Mouse (Mus musculus) limb, embryonic 14.5 days (tissue): ENCODE measurements at regions not wholly inside any gene's neighbourhood (a gene's known extent, or its start where the extent isn't known, plus 50 kb on each side); places are given as distances from the start of the nearest gene placed in this dataset.

ENCODE experiments used
- ATAC-seq: fragments of 200-750 bp; cut with Nextera tagmentation; 2 replicates; pipeline ENCODE4 v1.8.0; 2017; ENCODE audit warnings: low read depth, moderate number of reproducible peaks, moderate TSS enrichment; ENCODE audit not compliant: low FRiP score
- DNase-seq: peaks from one replicate; pipeline ENCODE4 v3.0.0-alpha.2; 2015; ENCODE audit warnings: low spot score
- H3K27ac ChIP-seq: fragments of 300-500 bp; sonication (generic); replicated peaks from 2 replicates; pipeline ENCODE4 v1.5.1; 2014; ENCODE audit warnings: low read depth, mild to moderate bottlenecking, low read length, moderate library complexity, mixed read lengths
- H3K27me3 ChIP-seq: fragments of 300-500 bp; sonication (generic); 2 replicates; pipeline ENCODE4 v1.6.1; 2014; ENCODE audit warnings: low read length, mixed read lengths; ENCODE audit not compliant: control insufficient read depth, insufficient read depth
- H3K36me3 ChIP-seq: fragments of 300-500 bp; sonication (generic); 2 replicates; pipeline ENCODE4 v1.6.1; 2014; ENCODE audit warnings: mild to moderate bottlenecking, low read length, moderate library complexity, mixed read lengths; ENCODE audit not compliant: control insufficient read depth, insufficient read depth
- H3K4me1 ChIP-seq: fragments of 300-500 bp; sonication (generic); 2 replicates; pipeline ENCODE4 v1.6.1; 2014; ENCODE audit warnings: antibody characterized with exemption, low read length, mixed read lengths; ENCODE audit not compliant: control insufficient read depth, insufficient read depth
- H3K4me2 ChIP-seq: fragments of 300-500 bp; sonication (generic); replicated peaks from 2 replicates; pipeline ENCODE4 v1.6.1; 2014; ENCODE audit warnings: low read depth, mild to moderate bottlenecking, low read length, moderate library complexity; ENCODE audit not compliant: severe bottlenecking
- H3K4me3 ChIP-seq: fragments of 300-500 bp; sonication (generic); replicated peaks from 2 replicates; pipeline ENCODE4 v1.5.1; 2014; ENCODE audit warnings: low read length
- H3K9ac ChIP-seq: fragments of 300-500 bp; sonication (generic); 2 replicates; pipeline ENCODE4 v1.6.1; 2014; ENCODE audit warnings: mild to moderate bottlenecking, low read depth, low read length, moderate library complexity; ENCODE audit not compliant: severe bottlenecking
- H3K9me3 ChIP-seq: fragments of 300-500 bp; sonication (generic); 2 replicates; pipeline ENCODE4 v1.6.1; 2016; ENCODE audit warnings: low read length; ENCODE audit not compliant: control insufficient read depth
- POLR2A ChIP-seq: fragments of 200-500 bp; IDR thresholded peaks from 2 replicates; pipeline ENCODE4 v1.8.0; 2012; ENCODE audit warnings: inconsistent platforms, mild to moderate bottlenecking, moderate library complexity, borderline replicate concordance; ENCODE audit not compliant: insufficient read depth, insufficient read length; ENCODE audit errors: extremely low read depth
- WGBS: fragments of 180-500 bp; shearing (Covaris S2); extraction: QIAGEN DNeasy Blood & Tissue Kit; methylation state at CpG from one replicate; pipeline ENCODE4 v1.1.7; 2014; 5-methylcytosine and 5-hydroxymethylcytosine counted together

DNA sequence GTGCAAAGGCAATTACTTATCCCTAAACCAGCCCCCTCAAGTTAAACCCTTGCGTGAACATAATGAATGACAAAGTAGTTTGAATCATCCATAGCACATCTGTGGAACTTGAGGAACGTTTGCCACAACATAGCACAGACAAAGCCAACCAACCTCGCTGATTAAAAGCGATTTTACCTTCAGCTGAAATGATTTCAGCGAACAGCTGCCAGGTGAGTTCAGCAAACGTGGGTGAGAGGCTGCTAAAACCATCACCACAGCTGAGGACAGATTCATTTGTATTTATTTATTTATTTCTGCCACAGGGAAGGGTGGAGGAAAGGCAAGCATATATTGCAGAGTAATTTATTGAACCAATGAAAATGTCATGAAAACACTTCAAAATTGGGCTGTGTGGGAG lies 704.4 kb downstream of the Kcna4 start:
- Histone ChIP-seq H3K4me2 (no peak overlapping the region), H3K9me3 (no peaks in the 10 kb centered on the region), H3K27me3 (no peaks in the 10 kb centered on the region), H3K4me1 (no peaks in the 10 kb centered on the region), H3K27ac (no peak overlapping the region), H3K4me3 (no peak overlapping the region), H3K9ac (no peak overlapping the region), H3K36me3 (no peaks in the 10 kb centered on the region)
- 62% methylated on average over 6 of the region's 6 CpGs for WGBS
- DNase-seq: no peak
- ATAC-seq: no peak
- no peak for TF ChIP-seq POLR2A

- TF ChIP-seq POLR2A: no peak
Measured at GRCm38 (mm10) chr2:108011534-108011933, 721.1 kb downstream of the Kcna4 start.

DNA sequence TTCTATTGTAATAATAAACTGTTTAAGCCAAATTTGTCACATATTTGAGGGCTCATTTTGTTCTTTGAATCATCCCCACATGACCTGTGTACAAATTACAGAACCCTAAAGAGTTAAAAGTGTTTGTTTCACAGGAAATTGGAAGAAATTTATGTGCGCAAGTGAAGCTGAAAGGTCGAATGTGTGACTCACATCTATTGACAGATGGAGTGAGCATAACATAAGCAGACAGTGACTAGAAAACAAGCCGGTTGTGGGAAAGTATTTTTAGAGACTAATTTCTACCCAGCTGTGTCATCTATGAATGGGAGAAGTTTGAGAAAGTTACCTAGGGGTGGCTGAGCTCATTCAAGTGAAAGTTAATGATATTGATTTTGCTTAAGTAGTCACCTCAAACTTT lies 732.8 kb downstream of the Kcna4 start:
- no peak overlapping the region for H3K9ac ChIP-seq
- DNase-seq (no peak), ATAC-seq (no peak)
- 37% methylated on average over 3 of the region's 3 CpGs for WGBS
- no peak overlapping the region for H3K4me3 ChIP-seq
- no peaks in the 10 kb centered on the region for H3K4me1 ChIP-seq
- H3K9me3 ChIP-seq: no peaks in the 10 kb centered on the region
- H3K27ac ChIP-seq: no peak overlapping the region
- no peaks in the 10 kb centered on the region for H3K36me3 ChIP-seq
- no peak overlapping the region for H3K4me2 ChIP-seq
- TF ChIP-seq POLR2A: no peak
- H3K27me3 ChIP-seq: no peaks in the 10 kb centered on the region

More at GRCm38 (mm10) chr2:108011534-108011933, 721.1 kb downstream of the Kcna4 start:
- H3K4me1 ChIP-seq: no peaks in the 10 kb centered on the region
- DNase-seq: no peak
- H3K4me3 ChIP-seq: no peak overlapping the region
- H3K4me2 ChIP-seq: no peak overlapping the region
- no peak overlapping the region for H3K9ac ChIP-seq
- no peaks in the 10 kb centered on the region for H3K27me3 ChIP-seq
- H3K9me3 ChIP-seq: no peaks in the 10 kb centered on the region
- no peak for ATAC-seq
- H3K36me3 ChIP-seq: no peaks in the 10 kb centered on the region
- H3K27ac ChIP-seq: no peak overlapping the region
- WGBS: 90% methylated on average over 3 of the region's 3 CpGs

- no peak for DNase-seq
- Histone ChIP-seq H3K27ac (no peak overlapping the region), H3K9ac (no peak overlapping the region), H3K9me3 (no peaks in the 10 kb centered on the region), H3K36me3 (no peaks in the 10 kb centered on the region), H3K4me2 (no peak overlapping the region), H3K4me1 (no peaks in the 10 kb centered on the region), H3K27me3 (no peaks in the 10 kb centered on the region), H3K4me3 (no peak overlapping the region)
- no peak for ATAC-seq
- no peak for TF ChIP-seq POLR2A
- whole genome bisulfite sequencing: 90% methylated on average over 2 of the region's 2 CpGs
Measured at GRCm38 (mm10) chr2:108030657-108031056, 740.2 kb downstream of the Kcna4 start.

DNA sequence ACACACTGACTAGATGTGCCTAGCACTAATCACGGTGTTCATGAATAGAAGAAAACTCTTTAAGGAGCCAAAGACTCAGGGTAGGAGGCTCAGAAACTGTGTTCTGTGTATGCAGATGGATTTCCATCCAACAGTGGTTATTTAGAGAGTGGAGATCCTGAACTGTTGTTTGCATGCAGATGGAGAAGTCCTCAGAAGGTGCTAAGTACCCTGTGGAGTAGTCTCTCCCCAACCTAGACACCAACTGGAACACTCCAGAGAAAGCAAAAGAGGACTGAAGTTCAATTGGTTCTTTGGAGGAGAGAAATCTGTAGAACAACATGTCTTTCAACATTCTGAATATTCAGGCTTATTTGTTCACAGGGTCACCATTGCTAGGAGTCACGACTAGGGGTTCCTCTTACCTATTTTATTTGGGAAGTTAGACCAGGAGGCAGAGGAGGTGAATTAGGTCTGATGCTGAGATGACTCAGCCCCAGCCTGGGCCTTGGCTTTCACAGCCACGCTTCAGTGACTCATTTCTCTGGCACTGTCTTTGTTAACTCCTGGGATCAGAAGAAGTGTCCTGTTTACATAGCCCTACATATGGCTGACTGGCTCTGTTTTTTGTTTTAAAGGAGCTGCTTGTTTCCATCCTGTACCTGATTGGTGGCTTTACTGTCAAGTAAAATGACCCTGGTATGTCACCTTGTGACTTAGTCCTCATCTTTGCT lies 742.0 kb downstream of the Kcna4 start:
- H3K9me3 ChIP-seq: no peaks in the 10 kb centered on the region
- 69% methylated on average over 3 of the region's 3 CpGs for WGBS

More for the DNA sequence above, 742.0 kb downstream of the Kcna4 start:
- H3K36me3 ChIP-seq: no peaks in the 10 kb centered on the region
- DNase-seq: no peak
- H3K4me1 ChIP-seq: no peaks in the 10 kb centered on the region
- no peak overlapping the region for H3K27ac ChIP-seq
- no peak overlapping the region for H3K9ac ChIP-seq
- ATAC-seq: no peak
- H3K4me2 ChIP-seq: no peak overlapping the region
- H3K4me3 ChIP-seq: no peak overlapping the region
- no peaks in the 10 kb centered on the region for H3K27me3 ChIP-seq
- no peak for TF ChIP-seq POLR2A
